In genomic region chr5:119617856-119618255, GRCm38 (mm10) we compare ENCODE assay signal across 16 mouse cellular contexts. TPM values are rescaled to one million over a fixed set of nuclear protein-coding genes. Genes with fewer than 3 reads are reported as not detected.
"Had no signal": no experiment of that assay in that cellular context is flagged by ENCODE, and none has a peak within 500 bp of the region (broad histone marks: within the 10 kb centered on the region; RNA-seq: fewer than 3 reads in every experiment).

No protein-coding gene starts in this region.

- H3K9me3 ChIP-seq: midbrain, embryonic 10.5 days; midbrain, embryonic 13.5 days; neural tube, embryonic 13.5 days; neural tube, embryonic 15.5 days had no signal

- H3K4me2 ChIP-seq: lung, embryonic 14.5 days; midbrain, embryonic 13.5 days; neural tube, embryonic 13.5 days; neural tube, embryonic 15.5 days had no signal

- H3K9ac ChIP-seq: lung, embryonic 14.5 days; midbrain, embryonic 13.5 days; neural tube, embryonic 13.5 days; neural tube, embryonic 15.5 days had no signal

- H3K27ac ChIP-seq: midbrain, embryonic 10.5 days; midbrain, embryonic 13.5 days; neural tube, embryonic 13.5 days; neural tube, embryonic 15.5 days had no signal

- ATAC-seq: midbrain, embryonic 13.5 days; midbrain, embryonic 16.5 days had no signal

- H3K4me3 ChIP-seq: midbrain, embryonic 10.5 days; midbrain, embryonic 13.5 days; myocyte; neural tube, embryonic 13.5 days; neural tube, embryonic 15.5 days had no signal

- DNase-seq: lung, adult 18-20 months; lung, embryonic 14.5 days; lung, postnatal 10 days; lung, postnatal 4 days; right cerebral cortex, postnatal 14 days; thymus, adult 18-20 months; thymus, postnatal 14 days; thymus, postnatal 36 days had no signal

- H3K36me3 ChIP-seq: midbrain, embryonic 10.5 days; midbrain, embryonic 13.5 days; neural tube, embryonic 13.5 days; neural tube, embryonic 15.5 days had no signal

- H3K27me3 ChIP-seq: neural tube, embryonic 15.5 days had no signal

RNA-seq across cellular contexts. Expression of gene Tbx3, which starts 52.6 kb away (rescaled TPM):
- total RNA-seq: megakaryocyte, adult 5-6 weeks; megakaryocyte-erythroid progenitor cell, adult 5-6 weeks had no signal
